Mouse (Mus musculus) kidney, adult 9 months (tissue): Measurements from ENCODE around the gene Ap5b1.

Source experiments
- DNase-seq: peaks from one replicate; pipeline ENCODE4 v3.0.0; 2022

The Ap5b1 gene

DNA sequence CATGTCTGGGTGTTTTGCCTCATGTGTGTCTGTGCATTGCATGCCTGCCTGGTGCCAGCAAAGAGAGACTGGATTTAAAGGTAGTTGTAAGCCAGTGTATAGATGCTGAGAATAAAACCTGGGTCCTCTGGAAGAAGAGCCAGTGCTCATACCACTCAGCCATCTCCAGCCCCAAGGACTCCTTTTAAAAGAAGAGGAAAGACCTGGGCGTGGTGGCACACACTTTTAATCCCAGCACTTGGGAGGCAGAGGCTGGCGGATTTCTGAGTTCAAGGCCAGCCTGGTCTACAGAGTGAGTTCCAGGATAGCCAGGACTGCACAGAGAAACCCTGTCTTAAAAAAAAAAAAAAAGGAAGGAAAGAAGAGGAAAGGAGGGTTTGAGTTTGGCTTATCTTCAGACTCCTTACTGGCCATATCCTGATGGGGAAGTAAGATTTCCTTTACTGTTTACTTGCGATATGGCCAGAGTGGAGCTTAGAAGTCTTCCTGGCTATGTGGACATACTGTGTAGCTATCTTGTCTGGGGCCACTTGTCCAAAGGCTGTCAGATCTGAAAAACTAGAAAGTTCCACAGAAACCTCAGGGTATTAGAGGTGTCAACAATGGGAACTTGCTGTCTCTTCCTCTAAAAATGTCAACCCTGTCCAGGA, 45.1 kb downstream of the Ap5b1 start:
- no peak for DNase-seq

DNA sequence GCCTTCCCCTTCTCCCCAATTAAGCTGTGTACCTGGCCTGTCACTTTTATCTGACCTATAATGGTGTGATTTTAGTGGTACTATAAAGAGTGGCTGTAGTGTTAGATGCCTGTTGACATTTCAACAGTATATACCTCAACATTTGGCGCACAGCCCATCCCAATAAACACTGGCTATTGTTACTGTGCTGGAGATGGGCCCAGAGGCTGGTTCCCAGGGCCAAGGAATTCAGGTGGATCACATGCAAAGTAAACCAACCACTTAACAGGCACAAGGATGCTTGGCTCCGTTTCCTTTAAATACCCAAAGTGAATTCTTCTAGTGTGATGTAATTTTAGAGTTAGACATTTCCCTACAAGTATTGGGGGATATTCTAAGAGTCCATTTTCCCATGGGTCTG, 47.1 kb downstream of the Ap5b1 start:
- no peak for DNase-seq

DNA sequence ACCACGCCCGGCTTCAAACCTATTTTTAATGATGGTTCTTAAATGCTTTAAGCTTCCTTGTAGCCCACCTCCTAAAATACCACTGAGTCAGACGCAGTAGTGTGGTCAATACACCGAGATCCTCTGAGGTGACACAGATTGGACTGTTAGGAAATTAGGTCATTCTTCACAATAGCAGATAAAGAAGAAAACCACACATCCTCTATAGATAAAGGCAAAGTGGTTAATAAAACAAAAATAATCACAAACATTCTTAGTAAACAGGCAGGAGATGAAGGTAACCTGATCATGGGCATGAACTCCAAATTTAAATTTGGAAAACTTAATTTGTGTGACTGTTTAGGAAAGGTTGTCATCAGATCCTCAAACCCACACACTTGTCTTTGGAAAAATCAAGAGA, 52.2 kb downstream of the Ap5b1 start:
- no peak for DNase-seq
